Comparison of ENCODE assay signal across 9 mouse cellular contexts in genomic region chr5:90951475-90951874, GRCm38 (mm10). TPM values are rescaled to one million over a fixed set of nuclear protein-coding genes. Genes with fewer than 3 reads are reported as not detected.
A peak's percentile ranks its signal among the peaks of the same experiment; 100 is the strongest.
DNase-seq lines count a peak whose midpoint lies in the region; ATAC-seq and TF ChIP-seq lines count a peak whose summit lies in the region.
"Had no signal": no experiment of that assay in that cellular context is flagged by ENCODE, and none has a peak within 500 bp of the region (broad histone marks: within the 10 kb centered on the region; RNA-seq: fewer than 3 reads in every experiment).

No protein-coding gene starts in this region.

- no peak overlapping the region for H3K4me2 ChIP-seq in neural tube, embryonic 11.5 days (ENCODE audit: low read depth)
- H3K4me2 ChIP-seq in kidney, postnatal 0 days (ENCODE audit: low read length), result no peak overlapping the region

- POLR2A ChIA-PET in Patski (lab: Charles Lee), result no interaction called here

- WGBS in neural tube, embryonic 11.5 days, result 46% methylated on average over 2 of the region's 2 CpGs
- WGBS in kidney, postnatal 0 days, result 36% methylated on average over 2 of the region's 2 CpGs

- H3K9ac ChIP-seq in neural tube, embryonic 11.5 days (ENCODE audit: low read length), result no peak overlapping the region
- no peak overlapping the region for H3K9ac ChIP-seq in kidney, postnatal 0 days (ENCODE audit: low read depth, low read length)

- DNase-seq in neural tube, embryonic 11.5 days (ENCODE audit: low spot score), result no peak
- DNase-seq in neural tube, embryonic 10.5 days (ENCODE audit: extremely low spot score, low spot score), result no peak
- DNase-seq in Patski (ENCODE audit: low read depth, low spot score) (no peak), MN1 (ENCODE audit: low spot score) (no peak)
- DNase-seq in cerebellum, postnatal 36 days, result peak; percentile 16 to 50
- DNase-seq in kidney, postnatal 0 days (ENCODE audit: low spot score), result peak; percentile 39
- DNase-seq in lung, postnatal 14 days, result peak; percentile 46
- no peak for DNase-seq in gastrocnemius, postnatal 25 days

- CTCF ChIA-PET in Patski (lab: Charles Lee), result interaction anchor here (0.8 to 1.7 kb wide), 9 partner anchors 10 to 515 kb away, joined by 3 to 17 read pairs (median 4); partner anchors contain the start of gene Btc

- no peak overlapping the region for H3K27ac ChIP-seq in neural tube, embryonic 11.5 days (ENCODE audit: low read depth, low read length)
- no peak overlapping the region for H3K27ac ChIP-seq in kidney, postnatal 0 days

- no peaks in the 10 kb centered on the region for H3K27me3 ChIP-seq in neural tube, embryonic 11.5 days (ENCODE audit: control insufficient read depth, insufficient read depth, low read length)
- H3K27me3 ChIP-seq in Patski, result no peaks in the 10 kb centered on the region
- no peaks in the 10 kb centered on the region for H3K27me3 ChIP-seq in kidney, postnatal 0 days (ENCODE audit: insufficient read depth, low read length)

- TF ChIP-seq CTCF in Patski (IDR thresholded peaks at IDR 0.05), result peak; percentile 73
- TF ChIP-seq CTCF in kidney, postnatal 0 days (IDR thresholded peaks at IDR 0.05; ENCODE audit: low read depth), result peak; percentile 87

- no peaks in the 10 kb centered on the region for H3K36me3 ChIP-seq in neural tube, embryonic 11.5 days (ENCODE audit: control insufficient read depth, insufficient read depth, low read length)
- H3K36me3 ChIP-seq in kidney, postnatal 0 days (ENCODE audit: insufficient read depth, low read length), result no peaks in the 10 kb centered on the region

- no peaks in the 10 kb centered on the region for H3K9me3 ChIP-seq in neural tube, embryonic 11.5 days (ENCODE audit: control insufficient read depth, low read length)
- no peaks in the 10 kb centered on the region for H3K9me3 ChIP-seq in kidney, postnatal 0 days (replicated peaks; ENCODE audit: low read length)

- in situ Hi-C loops in Patski (cut with MboI; ENCODE audit: low pct_unique_long_range_greater_than_20kb), result no loop called here

- H3K4me3 ChIP-seq in neural tube, embryonic 11.5 days (ENCODE audit: low read depth, low read length), result no peak overlapping the region
- no peak overlapping the region for H3K4me3 ChIP-seq in kidney, postnatal 0 days (replicated peaks; ENCODE audit: low read depth, low read length)

- ATAC-seq in neural tube, embryonic 11.5 days (ENCODE audit: insufficient read depth, low FRiP score, low TSS enrichment), result 0 out of 2 replicates have a peak, but pooled peaks have one; percentile 41
- peak; percentile 100 for ATAC-seq in Patski
- no peak for ATAC-seq in kidney, postnatal 0 days (replicated peaks; ENCODE audit: low FRiP score, low read depth)

- no peaks in the 10 kb centered on the region for H3K4me1 ChIP-seq in neural tube, embryonic 11.5 days (ENCODE audit: control insufficient read depth, insufficient read depth, low read length)
- no peaks in the 10 kb centered on the region for H3K4me1 ChIP-seq in kidney, postnatal 0 days (replicated peaks; ENCODE audit: insufficient read depth, low read length)

RNA-seq across cellular contexts. Expression of gene Mthfd2l, which starts 20.6 kb away (rescaled TPM):
- 87.7 and 93.3 TPM in 2 replicates for polyA plus RNA-seq in neural tube, embryonic 11.5 days (2014; fragmentation: Nextera tagmentation; extraction: Ambion mirVana)
- polyA plus RNA-seq in Patski (2021), result 30.6 TPM
- polyA plus RNA-seq in kidney, postnatal 0 days (2015; fragmentation: Nextera tagmentation; extraction: Ambion mirVana), result 74.1 and 90.5 TPM in 2 replicates
- total RNA-seq in gastrocnemius, postnatal 25 days (2021), result 1 to 10 TPM; 6.5 to 8.8 TPM

RNA-seq across cellular contexts. Expression of gene Cxcl2, which starts 47.8 kb away (rescaled TPM):
- not detected in 2 replicates for polyA plus RNA-seq in neural tube, embryonic 11.5 days (2014; fragmentation: Nextera tagmentation; extraction: Ambion mirVana)
- 0.24 TPM for polyA plus RNA-seq in Patski (2021)
- polyA plus RNA-seq in kidney, postnatal 0 days (2015; fragmentation: Nextera tagmentation; extraction: Ambion mirVana), result 0.17 TPM in 1 of 2 replicates, not detected in the other
- total RNA-seq in gastrocnemius, postnatal 25 days (2021), result not detected
- polyA plus RNA-seq: liver, embryonic 16.5 days had no signal

Comparison
In these comparisons a context has a peak if more than half of its experiments do, and no peak if none do; other contexts are left out.
1. DNase-seq: peak in cerebellum, postnatal 36 days (2 of 2), kidney, postnatal 0 days (single experiment) and lung, postnatal 14 days (single experiment); none in neural tube, embryonic 11.5 days (single experiment), neural tube, embryonic 10.5 days (single experiment), Patski (single experiment), MN1 (single experiment) and gastrocnemius, postnatal 25 days (single experiment).